Mouse (Mus musculus) mature B cell (primary cell): Measurements from ENCODE around the gene Cdx2.

Experiments used
- in situ Hi-C: fragments of 300-500 bp; cut with MboI; formaldehyde crosslinking; loops from 2 replicates; pipeline ENCODE4 v1.14.3; 2019

Gene Cdx2

GRCm38 (mm10) chr5:147317321-147317720, 10.3 kb upstream of the Cdx2 start:
- in situ Hi-C loops: no loop called here

- in situ Hi-C loops: no loop called here
These were observed 8.5 kb upstream of the Cdx2 start for GRCm38 (mm10) chr5:147315432-147316075.

GRCm38 (mm10) chr5:147314646-147315431, 7.8 kb upstream of the Cdx2 start:
- in situ Hi-C loops: no loop called here

- in situ Hi-C loops: no loop called here
These were observed 6.0 kb upstream of the Cdx2 start for GRCm38 (mm10) chr5:147312830-147313685.

GRCm38 (mm10) chr5:147309786-147310185, 2.7 kb upstream of the Cdx2 start:
- in situ Hi-C loops: no loop called here

GRCm38 (mm10) chr5:147308451-147308850, 1.4 kb upstream of the Cdx2 start:
- in situ Hi-C loops: no loop called here

- in situ Hi-C loops: no loop called here
These were observed 322 bp upstream of the Cdx2 start for GRCm38 (mm10) chr5:147307398-147307785.

- in situ Hi-C loops: no loop called here
These were observed 1.0 kb downstream of the Cdx2 start for GRCm38 (mm10) chr5:147305856-147306637.

GRCm38 (mm10) chr5:147305166-147305565, 1.9 kb downstream of the Cdx2 start:
- in situ Hi-C loops: no loop called here

GRCm38 (mm10) chr5:147304276-147305155, 2.6 kb downstream of the Cdx2 start:
- in situ Hi-C loops: loop anchor here (5.0 kb wide), 1 partner anchor 612 kb away; no protein-coding TSS in a partner anchor

- in situ Hi-C loops: loop anchor here (5.0 kb wide), 1 partner anchor 611 kb away; no protein-coding TSS in a partner anchor
These were observed 4.2 kb downstream of the Cdx2 start for GRCm38 (mm10) chr5:147302746-147303400.

GRCm38 (mm10) chr5:147302141-147302540, 4.9 kb downstream of the Cdx2 start:
- in situ Hi-C loops: loop anchor here (5.0 kb wide), 1 partner anchor 610 kb away; no protein-coding TSS in a partner anchor

- in situ Hi-C loops: loop anchor here (5.0 kb wide), 1 partner anchor 609 kb away; no protein-coding TSS in a partner anchor
These were observed 5.3 kb downstream of the Cdx2 start for GRCm38 (mm10) chr5:147301781-147302070.

- in situ Hi-C loops: loop anchor here (5.0 kb wide), 1 partner anchor 609 kb away; no protein-coding TSS in a partner anchor
These were observed 5.9 kb downstream of the Cdx2 start for GRCm38 (mm10) chr5:147300917-147301780.

GRCm38 (mm10) chr5:147300001-147300363, 7.1 kb downstream of the Cdx2 start:
- in situ Hi-C loops: loop anchor here (5.0 kb wide), 1 partner anchor 608 kb away; no protein-coding TSS in a partner anchor

- in situ Hi-C loops: no loop called here
These were observed 7.6 kb downstream of the Cdx2 start for GRCm38 (mm10) chr5:147299255-147300000.

- in situ Hi-C loops: no loop called here
These were observed 9.8 kb downstream of the Cdx2 start for GRCm38 (mm10) chr5:147297249-147297648.

- in situ Hi-C loops: no loop called here
These were observed 12.9 kb downstream of the Cdx2 start for GRCm38 (mm10) chr5:147294121-147294520.
